ENCODE assay signal across 9 mouse cellular contexts in the genomic region with DNA sequence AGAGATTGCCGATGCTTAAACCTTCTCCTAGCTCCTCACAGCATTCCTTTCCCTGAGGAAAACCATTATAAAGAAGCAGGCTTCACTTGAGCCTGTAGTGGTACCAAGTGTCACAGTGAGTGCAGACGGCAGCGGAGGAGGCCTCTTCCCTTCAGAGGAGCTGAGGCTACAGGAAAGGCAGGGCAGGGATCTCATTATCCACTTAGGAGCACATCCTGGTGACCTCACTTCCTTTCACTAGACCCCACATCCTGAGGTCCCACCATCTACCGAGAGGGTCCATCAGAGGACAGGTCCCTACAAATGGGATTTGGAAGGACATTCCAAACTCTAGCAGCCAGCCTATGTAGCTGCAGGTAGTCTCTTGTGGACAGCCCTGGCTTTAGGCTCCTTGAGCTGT. TPM values are rescaled to one million over a fixed set of nuclear protein-coding genes. Genes with fewer than 3 reads are reported as not detected.
A peak's percentile ranks its signal among the peaks of the same experiment; 100 is the strongest.
DNase-seq lines count a peak whose midpoint lies in the region; ATAC-seq and TF ChIP-seq lines count a peak whose summit lies in the region.
"Had no signal": no experiment of that assay in that cellular context is flagged by ENCODE, and none has a peak within 500 bp of the region (broad histone marks: within the 10 kb centered on the region; RNA-seq: fewer than 3 reads in every experiment).

No protein-coding gene starts in this region.

- peak overlapping the region; percentile 27; the same call in 1 of the 2 replicates for H3K4me2 ChIP-seq in limb, embryonic 15.5 days
- 0 out of 2 replicates have a peak overlapping the region, but pooled peaks have one; percentile 20 for H3K4me2 ChIP-seq in stomach, postnatal 0 days (replicated peaks; ENCODE audit: low read depth)

- no peak overlapping the region for H3K27ac ChIP-seq in limb, embryonic 15.5 days
- H3K27ac ChIP-seq in stomach, postnatal 0 days (replicated peaks) = no peak overlapping the region

- H3K4me3 ChIP-seq in lung, adult 2 months (replicated peaks; ENCODE audit: extremely low read depth, low read depth, low read length) = peak overlapping the region; percentile 2
- 0 out of 2 replicates have a peak overlapping the region, but pooled peaks have one; percentile 74 for H3K4me3 ChIP-seq in limb, embryonic 15.5 days
- H3K4me3 ChIP-seq in stomach, postnatal 0 days (ENCODE audit: low read depth, low read length) = no peak overlapping the region

- peaks cover 9% of the 10 kb centered on the region; the same call in 1 of the 2 replicates for H3K36me3 ChIP-seq in limb, embryonic 15.5 days
- H3K36me3 ChIP-seq in stomach, postnatal 0 days (ENCODE audit: control insufficient read depth, insufficient read depth, low read length) = no peaks in the 10 kb centered on the region

- peak; percentile 42; the same call in 1 of the 2 replicates for TF ChIP-seq POLR2A in lung, adult 2 months (IDR thresholded peaks at IDR 0.05; ENCODE audit: borderline replicate concordance, extremely low read depth, low read depth, low read length)

- H3K4me1 ChIP-seq in lung, adult 2 months (ENCODE audit: control insufficient read depth, insufficient read depth, low read length) = peaks cover 17% of the 10 kb centered on the region
- peaks cover 67% of the 10 kb centered on the region for H3K4me1 ChIP-seq in limb, embryonic 15.5 days
- peaks cover 4% of the 10 kb centered on the region; the same call in 1 of the 2 replicates for H3K4me1 ChIP-seq in stomach, postnatal 0 days (replicated peaks; ENCODE audit: control insufficient read depth, insufficient read depth)

- H3K9me3 ChIP-seq in limb, embryonic 15.5 days = no peaks in the 10 kb centered on the region
- H3K9me3 ChIP-seq in stomach, postnatal 0 days (ENCODE audit: control insufficient read depth, low read length) = no peaks in the 10 kb centered on the region

- no peak overlapping the region for H3K9ac ChIP-seq in limb, embryonic 15.5 days
- H3K9ac ChIP-seq in stomach, postnatal 0 days (ENCODE audit: low read length) = no peak overlapping the region

- no peak for TF ChIP-seq CTCF in lung, adult 2 months (IDR thresholded peaks at IDR 0.05; ENCODE audit: insufficient read depth, low read length)
- no peak for TF ChIP-seq CTCF in stomach, postnatal 0 days (IDR thresholded peaks at IDR 0.05; ENCODE audit: low read depth)

- peak; percentile 33 for DNase-seq in embryo, embryonic 10 days (ENCODE audit: low spot score)
- no peak for DNase-seq in embryo, embryonic 11 days
- no peak for DNase-seq in lung, adult 2 months
- no peak for DNase-seq in lung, postnatal 4 days
- DNase-seq in stomach, postnatal 0 days (ENCODE audit: low spot score) = no peak
- DNase-seq in frontal cortex, adult 2 months (ENCODE audit: extremely low spot score in 1 of 2, low spot score in 1 of 2) = no peak
- DNase-seq: right cerebral cortex, postnatal 4 days had no signal

- WGBS in lung, adult 2 months = 29% methylated on average over 4 of the region's 4 CpGs
- 42% methylated on average over 4 of the region's 4 CpGs for WGBS in limb, embryonic 15.5 days
- 41% methylated on average over 4 of the region's 4 CpGs for WGBS in stomach, postnatal 0 days

- ATAC-seq in limb, embryonic 15.5 days (ENCODE audit: insufficient number of reproducible peaks, low FRiP score, low TSS enrichment, low read depth) = no peak
- no peak for ATAC-seq in stomach, postnatal 0 days (ENCODE audit: low FRiP score, low TSS enrichment)
- no peak for ATAC-seq in megakaryocyte-erythroid progenitor cell, adult 5-6 weeks (replicated peaks; ENCODE audit: low FRiP score, low TSS enrichment, poor library complexity, severe bottlenecking)

- no peaks in the 10 kb centered on the region for H3K27me3 ChIP-seq in limb, embryonic 15.5 days
- no peaks in the 10 kb centered on the region for H3K27me3 ChIP-seq in stomach, postnatal 0 days (ENCODE audit: control insufficient read depth, insufficient read depth, low read length)

- TF ChIP-seq EP300 in stomach, postnatal 0 days (optimal IDR thresholded peaks at IDR 0.05) = no peak

RNA-seq across cellular contexts. Expression of gene Nynrin, which starts 3.8 kb away (rescaled TPM):
- 9.4 and 12.4 TPM in 2 replicates for polyA plus RNA-seq in lung, adult 2 months (2012; rRNA removed)
- 21.6 and 25.5 TPM in 2 replicates for polyA plus RNA-seq in limb, embryonic 15.5 days (2015; fragmentation: Nextera tagmentation; extraction: Ambion mirVana)
- 2.8 and 3.2 TPM in 2 replicates for polyA plus RNA-seq in stomach, postnatal 0 days (2015; fragmentation: Nextera tagmentation; extraction: Ambion mirVana)
- 1.9 and 2.7 TPM in 2 replicates for total RNA-seq in megakaryocyte-erythroid progenitor cell, adult 5-6 weeks (2014; fragmentation: Nextera tagmentation)
- 1.2 and 2.0 TPM in 2 replicates for total RNA-seq in megakaryocyte-erythroid progenitor cell, adult 5-6 weeks (2017)
- polyA plus RNA-seq in frontal cortex, adult 2 months (2012; rRNA removed) = 3.8 and 4.3 TPM in 2 replicates

RNA-seq across cellular contexts. Expression of gene Cbln3, which starts 26.6 kb away (rescaled TPM):
- polyA plus RNA-seq in lung, adult 2 months (2012; rRNA removed) = 0.15 and 0.34 TPM in 2 replicates
- polyA plus RNA-seq in limb, embryonic 15.5 days (2015; fragmentation: Nextera tagmentation; extraction: Ambion mirVana) = 0.24 and 0.46 TPM in 2 replicates
- polyA plus RNA-seq in stomach, postnatal 0 days (2015; fragmentation: Nextera tagmentation; extraction: Ambion mirVana) = 0.56 and 0.65 TPM in 2 replicates
- total RNA-seq in megakaryocyte-erythroid progenitor cell, adult 5-6 weeks (2014; fragmentation: Nextera tagmentation) = not detected in 2 replicates
- total RNA-seq in megakaryocyte-erythroid progenitor cell, adult 5-6 weeks (2017) = not detected in 2 replicates
- 0.25 and 0.26 TPM in 2 replicates for polyA plus RNA-seq in frontal cortex, adult 2 months (2012; rRNA removed)

RNA-seq across cellular contexts. Expression of gene Khnyn, which starts 27.2 kb away (rescaled TPM):
- 20.3 and 24.2 TPM in 2 replicates for polyA plus RNA-seq in lung, adult 2 months (2012; rRNA removed)
- 18.6 and 20.5 TPM in 2 replicates for polyA plus RNA-seq in limb, embryonic 15.5 days (2015; fragmentation: Nextera tagmentation; extraction: Ambion mirVana)
- polyA plus RNA-seq in stomach, postnatal 0 days (2015; fragmentation: Nextera tagmentation; extraction: Ambion mirVana) = 6.4 and 7.5 TPM in 2 replicates
- total RNA-seq in megakaryocyte-erythroid progenitor cell, adult 5-6 weeks (2014; fragmentation: Nextera tagmentation) = 10.9 and 12.1 TPM in 2 replicates
- 8.7 and 16.3 TPM in 2 replicates for total RNA-seq in megakaryocyte-erythroid progenitor cell, adult 5-6 weeks (2017)
- 10.3 and 12.2 TPM in 2 replicates for polyA plus RNA-seq in frontal cortex, adult 2 months (2012; rRNA removed)

RNA-seq across cellular contexts. Expression of gene Nfatc4, which starts 34.6 kb away (rescaled TPM):
- polyA plus RNA-seq in lung, adult 2 months (2012; rRNA removed) = 26.4 and 27.3 TPM in 2 replicates
- 89.3 and 95.9 TPM in 2 replicates for polyA plus RNA-seq in limb, embryonic 15.5 days (2015; fragmentation: Nextera tagmentation; extraction: Ambion mirVana)
- polyA plus RNA-seq in stomach, postnatal 0 days (2015; fragmentation: Nextera tagmentation; extraction: Ambion mirVana) = 11.2 and 12.5 TPM in 2 replicates
- total RNA-seq in megakaryocyte-erythroid progenitor cell, adult 5-6 weeks (2014; fragmentation: Nextera tagmentation) = not detected in 2 replicates
- not detected in 2 replicates for total RNA-seq in megakaryocyte-erythroid progenitor cell, adult 5-6 weeks (2017)
- 1.5 and 2.7 TPM in 2 replicates for polyA plus RNA-seq in frontal cortex, adult 2 months (2012; rRNA removed)

RNA-seq across cellular contexts. Expression of gene Sdr39u1, which starts 42.5 kb away (rescaled TPM):
- 37.6 and 51.9 TPM in 2 replicates for polyA plus RNA-seq in lung, adult 2 months (2012; rRNA removed)
- polyA plus RNA-seq in limb, embryonic 15.5 days (2015; fragmentation: Nextera tagmentation; extraction: Ambion mirVana) = 87.1 and 91.0 TPM in 2 replicates
- 48.4 and 52.0 TPM in 2 replicates for polyA plus RNA-seq in stomach, postnatal 0 days (2015; fragmentation: Nextera tagmentation; extraction: Ambion mirVana)
- 7.8 and 17.0 TPM in 2 replicates for total RNA-seq in megakaryocyte-erythroid progenitor cell, adult 5-6 weeks (2014; fragmentation: Nextera tagmentation)
- 3.9 and 6.7 TPM in 2 replicates for total RNA-seq in megakaryocyte-erythroid progenitor cell, adult 5-6 weeks (2017)
- polyA plus RNA-seq in frontal cortex, adult 2 months (2012; rRNA removed) = 122 and 128 TPM in 2 replicates
